Mouse (Mus musculus) lung, embryonic 14.5 days (tissue): ENCODE results near the gene Gm20604. TPM values are rescaled to one million over a fixed set of nuclear protein-coding genes. Genes with fewer than 3 reads are reported as not detected.

Experiments
- ATAC-seq: fragments of 200-750 bp; cut with Nextera tagmentation; 2 replicates; pipeline ENCODE4 v1.8.0; 2017; ENCODE audit warnings: mild to moderate bottlenecking, moderate TSS enrichment, moderate library complexity; ENCODE audit not compliant: insufficient read depth
- DNase-seq: peaks from one replicate; pipeline ENCODE4 v3.0.0-alpha.2; 2015
- H3K27ac ChIP-seq: fragments of 300-500 bp; sonication (generic); 2 replicates; pipeline ENCODE4 v1.5.1; 2014; ENCODE audit warnings: low read depth, mild to moderate bottlenecking, moderate library complexity
- H3K27me3 ChIP-seq: fragments of 300-500 bp; sonication (generic); 2 replicates; pipeline ENCODE4 v1.6.1; 2014; ENCODE audit warnings: low read length, control low read depth; ENCODE audit not compliant: insufficient read depth
- H3K36me3 ChIP-seq: fragments of 300-500 bp; sonication (generic); 2 replicates; pipeline ENCODE4 v1.6.1; 2014; ENCODE audit warnings: control low read depth; ENCODE audit not compliant: insufficient read depth
- H3K4me1 ChIP-seq: fragments of 300-500 bp; sonication (generic); 2 replicates; pipeline ENCODE4 v1.6.1; 2014; ENCODE audit warnings: antibody characterized with exemption, control low read depth; ENCODE audit not compliant: insufficient read depth
- H3K4me2 ChIP-seq: fragments of 300-500 bp; sonication (generic); 2 replicates; pipeline ENCODE4 v1.6.1; 2014; ENCODE audit warnings: mild to moderate bottlenecking
- H3K4me3 ChIP-seq: fragments of 300-500 bp; sonication (generic); 2 replicates; pipeline ENCODE4 v1.5.1; 2014; ENCODE audit warnings: low read depth, low read length
- H3K9ac ChIP-seq: fragments of 300-500 bp; sonication (generic); 2 replicates; pipeline ENCODE4 v1.6.1; 2014
- H3K9me3 ChIP-seq: fragments of 300-500 bp; sonication (generic); 2 replicates; pipeline ENCODE4 v1.6.1; 2016; ENCODE audit warnings: low read depth, low read length, control low read depth
- CTCF ChIP-seq: IDR thresholded peaks from 2 replicates; pipeline ENCODE4 v1.5.1; 2016; ENCODE audit warnings: antibody characterized with exemption, low read depth
- WGBS: fragments of 180-500 bp; shearing (Covaris S2); extraction: QIAGEN DNeasy Blood & Tissue Kit; methylation state at CpG from one replicate; pipeline ENCODE4 v1.1.7; 2014; 5-methylcytosine and 5-hydroxymethylcytosine counted together
- polyA plus RNA-seq: library from polyadenylated mRNA; unstranded; fragments of >200 nt; fragmentation: Nextera tagmentation; extraction: Ambion mirVana; gene quantifications from 2 replicates; pipeline ENCODE4 v1.2.1, GENCODE M21; 2014

Gm20604 gene
- polyA plus RNA-seq, 1 experiment from 2014 or later = 27.4 TPM

DNA sequence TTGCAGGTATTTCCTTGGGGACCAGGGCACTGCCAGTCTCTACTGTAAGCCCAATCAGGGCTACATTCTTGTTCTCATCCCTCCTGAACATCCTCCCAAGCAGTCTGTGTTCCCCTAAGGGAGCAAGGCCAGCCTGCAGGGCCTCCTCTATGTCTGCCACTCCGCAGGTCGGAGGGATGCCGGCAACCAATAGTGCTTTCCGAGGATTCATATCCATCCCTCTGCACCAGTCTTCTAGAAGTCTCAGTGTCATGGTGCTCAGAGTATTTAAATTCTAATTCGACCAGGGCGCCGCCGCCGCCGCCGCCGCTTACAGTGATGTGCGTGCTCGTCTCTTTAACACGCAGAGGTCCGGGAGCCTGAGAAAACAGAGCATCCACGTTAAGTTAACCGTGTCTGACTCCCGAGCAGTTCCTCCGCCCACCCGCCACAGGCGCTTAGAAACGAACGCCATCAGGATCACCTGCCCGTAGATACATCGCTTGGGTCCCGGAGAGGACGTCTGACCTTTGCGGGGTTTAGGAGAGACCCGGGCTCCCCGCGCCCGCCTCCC, 15.4 kb downstream of the Gm20604 start:
- Histone ChIP-seq H3K27ac (peak overlapping the region; percentile 87), H3K36me3 (peaks cover 11% of the 10 kb centered on the region; the same call in 1 of the 2 replicates), H3K4me2 (peak overlapping the region; percentile 84), H3K4me3 (peak overlapping the region; percentile 84), H3K4me1 (peaks cover 7% of the 10 kb centered on the region), H3K9ac (peak overlapping the region; percentile 78), H3K9me3 (no peaks in the 10 kb centered on the region), H3K27me3 (no peaks in the 10 kb centered on the region)
- DNase-seq (no peak), ATAC-seq (peak; percentile 53)
- no peak for TF ChIP-seq CTCF
- WGBS = under 1% methylated on average over 33 of the region's 33 CpGs

GRCm38 (mm10) chr12:102742056-102742455, 16.4 kb downstream of the Gm20604 start:
- H3K9ac ChIP-seq = no peak overlapping the region
- no peaks in the 10 kb centered on the region for H3K27me3 ChIP-seq
- no peak overlapping the region for H3K4me3 ChIP-seq
- DNase-seq (no peak), ATAC-seq (no peak)
- peaks cover 6% of the 10 kb centered on the region; the same call in 1 of the 2 replicates for H3K36me3 ChIP-seq
- no peak for TF ChIP-seq CTCF
- no peaks in the 10 kb centered on the region for H3K9me3 ChIP-seq
- H3K4me2 ChIP-seq = no peak overlapping the region; the same call in 1 of the 2 replicates
- H3K27ac ChIP-seq = no peak overlapping the region
- 71% methylated on average over 7 of the region's 7 CpGs for WGBS
- peaks cover 7% of the 10 kb centered on the region for H3K4me1 ChIP-seq

- Histone ChIP-seq H3K4me1 (peaks cover 7% of the 10 kb centered on the region), H3K9me3 (no peaks in the 10 kb centered on the region), H3K27ac (no peak overlapping the region), H3K4me3 (no peak overlapping the region), H3K9ac (no peak overlapping the region), H3K27me3 (no peaks in the 10 kb centered on the region), H3K4me2 (no peak overlapping the region), H3K36me3 (peaks cover 6% of the 10 kb centered on the region; the same call in 1 of the 2 replicates)
- ATAC-seq = no peak
- peak; percentile 48 for TF ChIP-seq CTCF
- DNase-seq = peak; percentile 58
- WGBS = 61% methylated on average over 3 of the region's 3 CpGs
Measured at GRCm38 (mm10) chr12:102740285-102740684, 18.2 kb downstream of the Gm20604 start.

DNA sequence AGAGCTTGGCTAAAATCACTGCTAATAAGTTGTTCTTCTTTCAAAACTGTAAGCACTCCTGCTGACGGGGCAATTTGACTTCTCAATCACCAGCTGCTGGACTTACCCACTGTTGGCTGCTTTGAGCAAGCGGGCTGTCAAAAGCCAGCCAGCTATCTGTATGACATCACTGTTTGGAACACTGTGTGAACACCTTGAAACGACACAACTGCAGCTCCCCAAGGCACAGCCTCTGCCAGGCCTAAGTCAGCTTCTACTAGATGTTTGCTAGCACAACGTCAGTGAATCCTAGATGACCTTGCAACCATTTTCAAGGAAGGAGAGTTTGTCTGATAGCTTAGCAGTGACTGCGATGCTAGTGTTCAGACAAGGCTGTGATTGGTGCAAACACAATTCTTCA, 19.4 kb downstream of the Gm20604 start:
- no peak overlapping the region for H3K4me2 ChIP-seq
- peaks cover 6% of the 10 kb centered on the region; the same call in 1 of the 2 replicates for H3K36me3 ChIP-seq
- 75% methylated on average over 5 of the region's 5 CpGs for WGBS
- H3K4me1 ChIP-seq = peaks cover 7% of the 10 kb centered on the region
- no peak for TF ChIP-seq CTCF
- H3K27me3 ChIP-seq = no peaks in the 10 kb centered on the region
- no peaks in the 10 kb centered on the region for H3K9me3 ChIP-seq
- DNase-seq (no peak), ATAC-seq (no peak)
- H3K9ac ChIP-seq = no peak overlapping the region
- H3K27ac ChIP-seq = no peak overlapping the region
- H3K4me3 ChIP-seq = no peak overlapping the region

DNA sequence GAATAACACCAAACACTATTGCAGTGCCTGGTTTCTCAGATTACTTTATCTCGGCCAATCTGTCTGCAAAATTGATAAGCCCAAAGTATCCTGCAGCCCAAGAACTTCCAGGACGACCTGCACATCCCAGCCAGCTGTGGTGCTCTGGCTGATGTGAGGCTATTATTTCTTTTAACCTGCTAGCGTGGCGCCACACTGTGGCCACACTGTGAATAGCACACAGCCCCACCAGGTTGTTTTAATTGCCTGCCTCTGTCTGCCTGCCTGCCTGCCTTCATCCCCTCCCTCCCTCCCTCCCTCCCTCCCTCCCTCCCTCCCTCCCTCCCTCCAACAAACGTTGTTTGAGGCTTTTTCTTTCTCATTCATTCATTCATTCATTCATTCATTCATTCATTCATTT, 25.1 kb downstream of the Gm20604 start:
- 6% methylated on average over 4 of the region's 5 CpGs for WGBS

DNA sequence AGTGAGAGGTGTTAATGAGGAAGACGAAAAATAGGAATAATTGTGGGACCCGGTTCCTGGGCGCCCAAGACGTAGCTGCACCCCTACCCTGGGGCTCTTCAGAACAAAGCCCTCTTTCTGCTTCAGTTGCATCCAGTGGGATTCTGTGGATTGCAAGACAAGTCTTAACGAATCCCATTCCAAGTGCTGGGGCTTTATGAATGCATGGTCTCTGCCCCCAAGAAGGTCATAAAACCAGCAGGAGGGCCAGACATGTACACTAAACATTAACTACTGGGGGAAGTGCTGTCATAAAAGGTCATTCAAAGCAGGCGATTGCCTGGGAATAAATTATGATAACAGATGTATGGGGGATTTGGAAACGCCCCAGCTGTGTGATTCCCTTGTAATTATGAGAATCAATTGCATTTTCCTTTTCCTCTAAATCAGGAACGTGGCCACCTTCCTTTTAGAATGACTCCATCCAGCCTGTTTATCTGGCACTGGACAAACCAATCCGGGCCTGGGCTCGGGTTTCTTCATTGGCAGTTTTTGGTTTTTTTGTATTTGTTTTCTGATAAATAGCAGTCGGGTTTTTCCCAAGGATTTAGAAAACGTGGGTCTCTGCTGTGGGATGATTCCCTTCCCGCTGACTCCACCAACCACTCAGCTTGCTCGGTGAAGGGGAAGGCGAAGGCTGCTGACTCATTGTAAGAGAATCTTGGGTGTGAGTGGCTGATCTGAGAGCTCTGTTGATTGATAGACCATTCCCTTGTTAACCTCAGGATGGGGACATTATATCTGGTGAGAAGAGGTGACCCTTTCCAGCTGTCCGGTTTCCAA, 27.5 kb downstream of the Gm20604 start:
- peaks cover 11% of the 10 kb centered on the region; the same call in 1 of the 2 replicates for H3K4me1 ChIP-seq
- no peaks in the 10 kb centered on the region for H3K27me3 ChIP-seq
- no peak overlapping the region for H3K4me3 ChIP-seq
- peak overlapping the region; percentile 46; the same call in 1 of the 2 replicates for H3K27ac ChIP-seq
- no peak for ATAC-seq
- no peak for TF ChIP-seq CTCF
- no peaks in the 10 kb centered on the region for H3K36me3 ChIP-seq
- WGBS = 35% methylated on average over 16 of the region's 16 CpGs
- peak overlapping the region; percentile 53 for H3K4me2 ChIP-seq
- no peak overlapping the region for H3K9ac ChIP-seq
- H3K9me3 ChIP-seq = no peaks in the 10 kb centered on the region
- no peak for DNase-seq

More for the DNA sequence above, 25.1 kb downstream of the Gm20604 start:
- peak; percentile 70 for TF ChIP-seq CTCF
- H3K36me3 ChIP-seq = no peaks in the 10 kb centered on the region
- H3K4me1 ChIP-seq = peaks cover 11% of the 10 kb centered on the region; the same call in 1 of the 2 replicates
- no peak overlapping the region for H3K4me2 ChIP-seq
- ATAC-seq = no peak
- H3K9ac ChIP-seq = no peak overlapping the region
- H3K27ac ChIP-seq = no peak overlapping the region
- H3K4me3 ChIP-seq = no peak overlapping the region
- H3K9me3 ChIP-seq = no peaks in the 10 kb centered on the region
- peak; percentile 77 for DNase-seq
- no peaks in the 10 kb centered on the region for H3K27me3 ChIP-seq
